Mouse (Mus musculus): ENCODE results near the gene Nr0b2.

DNA sequence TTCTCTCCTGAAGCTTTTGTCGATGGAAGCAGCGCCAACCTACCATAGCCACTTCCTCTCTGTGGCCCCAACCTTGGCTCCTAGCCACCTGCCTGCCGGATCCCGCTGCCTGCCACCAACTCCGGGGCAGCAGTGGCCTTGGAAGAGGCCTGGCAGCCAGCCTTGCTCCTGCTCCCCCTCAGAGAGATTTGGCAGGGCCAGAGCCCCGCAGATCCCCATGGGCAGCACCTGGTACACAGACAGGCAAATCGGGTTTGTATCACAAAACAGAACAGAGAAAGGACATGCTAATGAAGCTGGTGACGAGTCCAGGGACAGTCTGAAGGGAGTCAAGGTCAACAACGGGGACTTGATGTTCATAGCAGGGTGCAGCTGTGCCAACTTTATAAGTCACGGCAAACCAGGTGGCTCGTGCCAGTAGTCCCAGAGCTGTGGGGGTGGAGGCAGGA is 10.0 kb downstream of the Nr0b2 start:
- TF ChIP-seq ZNF384 (IDR thresholded peaks at IDR 0.05; ENCODE audit: low read depth, low read length): no peak
- TF ChIP-seq MAFK (IDR thresholded peaks at IDR 0.05; ENCODE audit: insufficient read depth, low read depth, low read length): no peak
- TF ChIP-seq HCFC1 (IDR thresholded peaks at IDR 0.05; ENCODE audit: borderline replicate concordance, insufficient read depth, low read length): no peak
- no peak for TF ChIP-seq ZC3H11A (IDR thresholded peaks at IDR 0.05; ENCODE audit: borderline replicate concordance, low read depth, low read length)
- no peak for TF ChIP-seq CHD2 (IDR thresholded peaks at IDR 0.05; ENCODE audit: low read depth, low read length)
